ENCODE assay signal across 9 mouse cellular contexts in genomic region chr9:58544879-58545324, GRCm38 (mm10). TPM values are rescaled to one million over a fixed set of nuclear protein-coding genes. Genes with fewer than 3 reads are reported as not detected.
A peak's percentile ranks its signal among the peaks of the same experiment; 100 is the strongest.
DNase-seq lines count a peak whose midpoint lies in the region; TF ChIP-seq lines count a peak whose summit lies in the region.
"Had no signal": no experiment of that assay in that cellular context is flagged by ENCODE, and none has a peak within 500 bp of the region (broad histone marks: within the 10 kb centered on the region; RNA-seq: fewer than 3 reads in every experiment).

No protein-coding gene starts in this region.

- no peak overlapping the region for H3K27ac ChIP-seq in ES-E14 (ENCODE audit: insufficient read depth, low read depth, low read length, poor library complexity, severe bottlenecking)
- H3K27ac ChIP-seq: liver, embryonic 13.5 days had no signal

- H3K4me1 ChIP-seq in ES-E14 (ENCODE audit: control insufficient read depth in 2 of 2, insufficient read depth in 2 of 2, low read length in 2 of 2, poor library complexity in 1 of 2) = peaks cover 11 to 20% of the 10 kb centered on the region in 2 experiments

- no peak overlapping the region for H3K9ac ChIP-seq in ES-E14 (ENCODE audit: insufficient read depth, low read depth, low read length, poor library complexity, severe bottlenecking)
- H3K9ac ChIP-seq: liver, embryonic 13.5 days had no signal

- peaks cover 5% of the 10 kb centered on the region; the same call in 1 of the 2 replicates for H3K36me3 ChIP-seq in ES-E14 (ENCODE audit: control insufficient read depth, insufficient read depth, low read length, poor library complexity, severe bottlenecking)
- H3K36me3 ChIP-seq: liver, embryonic 13.5 days had no signal

- intact Hi-C loops in heart, postnatal 25 days (cut with DNase I) = loop anchor here (5.0 kb wide), 1 partner anchor 327 kb away; no protein-coding TSS in a partner anchor

- in situ Hi-C loops in ES-E14 (cut with MboI; ENCODE audit: low sequenced_read_pairs in 2 of 2, unreplicated experiment in 2 of 2) = no loop called here

- no peaks in the 10 kb centered on the region for H3K9me3 ChIP-seq in ES-E14 (ENCODE audit: control insufficient read depth, insufficient read depth, low read depth, low read length)
- H3K9me3 ChIP-seq: liver, embryonic 13.5 days had no signal

- no peak overlapping the region for H3K4me3 ChIP-seq in ES-E14 (ENCODE audit: insufficient read depth in 1 of 2, low read depth in 1 of 2, low read length in 2 of 2, poor library complexity in 1 of 2, severe bottlenecking in 1 of 2)
- H3K4me3 ChIP-seq: liver, embryonic 13.5 days had no signal

- DNase-seq in heart, adult 18-20 months = peak; percentile 48 to 62
- no peak for DNase-seq in heart, postnatal 25 days (ENCODE audit: low spot score)
- no peak for DNase-seq in ES-E14 (ENCODE audit: low read depth, low spot score)
- peak; percentile 62 for DNase-seq in heart, adult 8-10 months (ENCODE audit: low spot score)
- DNase-seq in lung, postnatal 25 days (ENCODE audit: low spot score) = peak; percentile 12
- DNase-seq in urinary bladder, adult 2 months (ENCODE audit: low spot score) = no peak
- no peak for DNase-seq in urinary bladder, postnatal 14 days (ENCODE audit: low spot score)
- DNase-seq in gastrocnemius, adult 8-10 months (ENCODE audit: low spot score in 2 of 2) = no peak
- DNase-seq: liver, embryonic 13.5 days had no signal

TF ChIP-seq in ES-E14, 5 proteins besides CTCF, POLR2A, EP300 and RAD21:
- peak; percentile 86 for TF ChIP-seq HCFC1 (IDR thresholded peaks at IDR 0.05; ENCODE audit: borderline replicate concordance, insufficient read depth, low read length)
- TF ChIP-seq CHD2 (IDR thresholded peaks at IDR 0.05; ENCODE audit: low read depth, low read length) = no peak

RNA-seq across cellular contexts. Expression of gene Cd276, which starts 10.3 kb away (rescaled TPM):
- 1 to 10 TPM; 5.9 to 8.3 TPM for total RNA-seq in heart, adult 18-20 months (2021)
- 10 to 100 TPM; 10.9 to 12.4 TPM for total RNA-seq in heart, postnatal 25 days (2021)
- 23.4 and 41.8 TPM in 2 replicates for total RNA-seq in ES-E14 (2012; rRNA removed)
- total RNA-seq in heart, adult 8-10 months (2022) = 10 to 100 TPM in 1 of 4 experiments, 1 to 10 TPM in 3; 7.0 to 11.4 (median 8.2) TPM
- polyA plus RNA-seq in urinary bladder, adult 2 months (2012; rRNA removed) = 9.3 and 11.2 TPM in 2 replicates
- total RNA-seq in gastrocnemius, adult 8-10 months (2022) = 10 to 100 TPM in 2 of 4 experiments, 1 to 10 TPM in 2; 5.9 to 13.6 (median 10.6) TPM

RNA-seq across cellular contexts. Expression of gene Nptn, which starts 37.1 kb away (rescaled TPM):
- total RNA-seq in heart, adult 18-20 months (2021) = 100 to 1,000 TPM; 113 to 123 TPM
- 100 to 1,000 TPM; 133 to 155 TPM for total RNA-seq in heart, postnatal 25 days (2021)
- total RNA-seq in ES-E14 (2012; rRNA removed) = 131 and 165 TPM in 2 replicates
- total RNA-seq in heart, adult 8-10 months (2022) = 100 to 1,000 TPM; 124 to 138 (median 128) TPM
- polyA plus RNA-seq in urinary bladder, adult 2 months (2012; rRNA removed) = 708 and 807 TPM in 2 replicates
- 100 to 1,000 TPM in 2 of 4 experiments, 10 to 100 TPM in 2; 90.1 to 125 (median 108) TPM for total RNA-seq in gastrocnemius, adult 8-10 months (2022)

RNA-seq across cellular contexts. Expression of gene Insyn1, which starts 56.5 kb away (rescaled TPM):
- total RNA-seq in heart, adult 18-20 months (2021) = 10 to 100 TPM; 28.2 to 30.7 TPM
- total RNA-seq in heart, postnatal 25 days (2021) = 10 to 100 TPM; 14.9 to 15.4 TPM
- 4.8 and 5.4 TPM in 2 replicates for total RNA-seq in ES-E14 (2012; rRNA removed)
- 10 to 100 TPM; 22.5 to 33.7 (median 30.9) TPM for total RNA-seq in heart, adult 8-10 months (2022)
- polyA plus RNA-seq in urinary bladder, adult 2 months (2012; rRNA removed) = 4.1 and 4.8 TPM in 2 replicates
- 10 to 100 TPM; 21.3 to 34.2 (median 28.3) TPM for total RNA-seq in gastrocnemius, adult 8-10 months (2022)

Comparison
In these comparisons a context has a peak if more than half of its experiments do, and no peak if none do; other contexts are left out.
1. DNase-seq: peak in heart, adult 18-20 months (2 of 2), heart, adult 8-10 months (single experiment) and lung, postnatal 25 days (single experiment); none in heart, postnatal 25 days (single experiment), ES-E14 (single experiment), urinary bladder, adult 2 months (single experiment), urinary bladder, postnatal 14 days (single experiment) and gastrocnemius, adult 8-10 months (0 of 2).